Mouse (Mus musculus): ENCODE measurements at regions not wholly inside any gene's neighbourhood (a gene's known extent, or its start where the extent isn't known, plus 50 kb on each side); places are given as distances from the start of the nearest gene placed in this dataset.

DNA sequence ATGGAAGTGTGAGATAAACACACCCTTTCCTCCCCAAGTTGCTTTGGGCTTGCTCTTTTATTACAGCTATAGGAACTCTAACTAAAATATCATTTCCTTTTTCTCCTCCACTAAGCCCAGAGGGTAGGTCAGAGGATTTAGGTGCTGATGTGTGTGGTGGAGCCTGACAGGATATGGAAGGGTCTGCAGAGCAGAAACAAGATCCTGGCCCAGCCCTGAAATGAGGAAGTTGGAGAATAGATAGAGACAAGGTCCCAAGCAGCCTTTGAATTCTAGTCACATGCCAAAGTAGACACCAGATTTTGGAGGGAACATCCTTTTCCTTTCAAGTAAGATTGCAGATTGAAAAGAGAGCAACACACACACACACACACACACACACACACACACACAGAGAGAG, 132.4 kb downstream of the Bmp2 start:
- ATAC-seq (ENCODE audit: extremely low read depth, insufficient number of reproducible peaks, low FRiP score, low TSS enrichment), result no peak
- no peak overlapping the region for H3K4me3 ChIP-seq
- no peak overlapping the region for H3K4me2 ChIP-seq
- H3K36me3 ChIP-seq, result no peaks in the 10 kb centered on the region
- H3K9ac ChIP-seq, result no peak overlapping the region
- no peaks in the 10 kb centered on the region for H3K27me3 ChIP-seq (replicated peaks)
- no peaks in the 10 kb centered on the region for H3K9me3 ChIP-seq
- H3K4me1 ChIP-seq, result no peaks in the 10 kb centered on the region
- no peak overlapping the region for H3K27ac ChIP-seq (replicated peaks)

DNA sequence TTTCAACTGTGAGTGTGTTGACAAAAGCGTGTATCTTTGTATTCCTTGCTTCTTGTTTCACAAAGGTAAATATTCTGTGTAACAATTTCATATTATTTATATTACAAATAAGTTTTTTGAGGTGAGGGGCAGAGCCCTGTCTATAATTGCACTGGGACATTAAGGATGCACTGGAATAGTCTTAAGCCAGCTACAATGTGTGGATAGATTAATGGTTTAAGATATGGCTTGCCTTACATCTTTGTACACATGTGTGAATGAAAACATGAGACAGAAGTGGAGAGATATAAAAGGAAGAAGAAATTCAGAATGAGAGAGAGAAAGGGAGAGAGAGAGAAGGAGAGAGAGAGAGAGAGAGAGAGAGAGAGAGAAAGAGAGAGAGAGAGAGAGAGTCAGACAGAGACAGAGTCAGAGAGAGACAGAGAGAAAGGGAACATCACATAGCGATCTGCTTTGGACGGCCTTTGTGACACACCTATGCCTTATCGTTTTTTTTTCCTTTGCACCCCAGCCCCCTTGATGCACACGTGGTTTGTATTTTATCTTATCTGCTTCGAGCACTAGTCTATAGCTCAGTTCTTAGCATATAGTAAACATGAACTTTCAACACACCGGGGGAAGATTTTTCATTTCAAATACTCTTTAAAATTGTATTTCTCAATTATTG, 136.3 kb downstream of the Bmp2 start:
- 62% methylated on average over 7 of the region's 7 CpGs for WGBS
- Histone ChIP-seq H3K4me2 (no peak overlapping the region), H3K27me3 (replicated peaks) (no peaks in the 10 kb centered on the region), H3K9ac (no peak overlapping the region), H3K4me3 (no peak overlapping the region), H3K36me3 (no peaks in the 10 kb centered on the region), H3K9me3 (no peaks in the 10 kb centered on the region), H3K27ac (replicated peaks) (no peak overlapping the region), H3K4me1 (no peaks in the 10 kb centered on the region)
- no peak for ATAC-seq (ENCODE audit: extremely low read depth, insufficient number of reproducible peaks, low FRiP score, low TSS enrichment)

DNA sequence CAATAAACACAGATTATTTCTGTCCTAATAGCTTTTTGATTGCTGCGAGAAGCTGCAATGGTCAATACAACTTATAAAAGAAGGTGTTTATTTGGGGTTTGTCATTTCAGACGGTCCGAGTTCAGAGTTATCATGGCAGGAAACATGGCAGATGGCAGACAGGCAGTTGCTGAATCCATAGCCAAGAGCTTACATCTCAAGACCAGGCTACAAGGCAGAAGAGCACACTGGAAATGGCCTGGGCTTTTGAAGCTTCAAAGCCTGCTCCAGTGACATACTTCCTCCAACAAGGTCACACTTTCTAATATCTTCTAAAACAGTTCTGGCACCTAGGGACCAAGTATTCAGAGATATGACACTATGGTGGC, 136.8 kb downstream of the Bmp2 start:
- Histone ChIP-seq H3K9me3 (no peaks in the 10 kb centered on the region), H3K27me3 (replicated peaks) (no peaks in the 10 kb centered on the region), H3K9ac (no peak overlapping the region), H3K27ac (replicated peaks) (no peak overlapping the region), H3K4me2 (no peak overlapping the region), H3K4me1 (no peaks in the 10 kb centered on the region), H3K36me3 (no peaks in the 10 kb centered on the region), H3K4me3 (no peak overlapping the region)
- WGBS, result 70% methylated on average over 3 of the region's 3 CpGs
- no peak for ATAC-seq (ENCODE audit: extremely low read depth, insufficient number of reproducible peaks, low FRiP score, low TSS enrichment)

DNA sequence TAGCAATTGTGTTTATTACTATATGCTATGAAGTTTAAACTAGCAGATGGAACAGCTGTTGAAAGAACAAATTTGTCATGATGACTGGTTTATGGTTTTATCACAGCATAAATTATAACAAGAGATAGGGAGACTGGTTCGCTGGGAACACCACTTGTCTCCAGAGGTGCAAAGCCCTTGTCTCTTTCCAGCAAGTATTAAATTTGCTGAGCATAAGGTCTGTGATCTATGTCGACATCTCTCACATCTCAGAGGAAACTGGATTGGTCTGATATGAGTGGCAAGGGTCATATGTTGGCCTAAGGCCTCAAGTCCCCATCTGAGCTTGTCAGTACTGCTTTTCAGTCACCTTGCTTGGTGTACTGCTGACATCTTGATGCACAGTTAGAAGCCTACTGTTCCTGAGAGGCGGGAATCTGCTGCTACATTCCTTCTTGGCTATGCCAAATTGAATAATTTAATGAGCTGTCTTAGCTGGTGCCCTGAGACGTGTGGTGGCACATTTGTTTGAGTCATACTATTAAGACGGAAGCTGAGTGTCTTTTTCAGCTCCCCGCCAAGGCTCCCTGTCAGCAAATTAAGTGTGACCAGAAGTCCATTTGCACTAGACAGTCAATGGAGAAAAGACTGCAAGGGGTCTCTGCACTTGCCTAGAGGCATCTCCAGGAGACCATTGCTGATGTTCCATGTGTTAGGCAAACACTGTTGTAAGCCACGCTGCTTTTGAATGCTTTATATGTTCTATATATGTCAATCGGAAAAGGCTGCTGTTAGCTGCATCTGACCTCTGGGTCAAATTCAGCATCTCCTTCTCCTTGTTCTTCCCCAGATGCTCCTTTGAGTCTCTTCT, 157.0 kb downstream of the Bmp2 start:
- Histone ChIP-seq H3K36me3 (no peaks in the 10 kb centered on the region), H3K4me2 (no peak overlapping the region), H3K27me3 (replicated peaks) (no peaks in the 10 kb centered on the region), H3K9ac (no peak overlapping the region), H3K4me1 (no peaks in the 10 kb centered on the region), H3K4me3 (no peak overlapping the region), H3K9me3 (no peaks in the 10 kb centered on the region), H3K27ac (replicated peaks) (no peak overlapping the region)
- WGBS, result 67% methylated on average over 8 of the region's 8 CpGs
- no peak for ATAC-seq (ENCODE audit: extremely low read depth, insufficient number of reproducible peaks, low FRiP score, low TSS enrichment)

- WGBS, result 44% methylated on average over 5 of the region's 5 CpGs
- H3K4me1 ChIP-seq, result peaks cover 17% of the 10 kb centered on the region
- no peaks in the 10 kb centered on the region for H3K9me3 ChIP-seq
- H3K36me3 ChIP-seq, result no peaks in the 10 kb centered on the region
- H3K4me3 ChIP-seq, result no peak overlapping the region
- no peak overlapping the region for H3K27ac ChIP-seq (replicated peaks)
- no peaks in the 10 kb centered on the region for H3K27me3 ChIP-seq (replicated peaks)
- no peak for ATAC-seq (ENCODE audit: extremely low read depth, insufficient number of reproducible peaks, low FRiP score, low TSS enrichment)
- 0 out of 2 replicates have a peak overlapping the region, but pooled peaks have one; percentile 6 for H3K4me2 ChIP-seq
- H3K9ac ChIP-seq, result no peak overlapping the region
These were observed 164.3 kb downstream of the Bmp2 start for GRCm38 (mm10) chr2:133716243-133716642.

- Histone ChIP-seq H3K4me1 (peaks cover 17% of the 10 kb centered on the region), H3K4me3 (no peak overlapping the region), H3K27ac (replicated peaks) (no peak overlapping the region), H3K27me3 (replicated peaks) (no peaks in the 10 kb centered on the region), H3K9me3 (no peaks in the 10 kb centered on the region), H3K4me2 (no peak overlapping the region), H3K9ac (no peak overlapping the region), H3K36me3 (no peaks in the 10 kb centered on the region)
- 55% methylated on average over 2 of the region's 2 CpGs for WGBS
- ATAC-seq (ENCODE audit: extremely low read depth, insufficient number of reproducible peaks, low FRiP score, low TSS enrichment), result no peak
These were observed 165.1 kb downstream of the Bmp2 start for GRCm38 (mm10) chr2:133717076-133717475.

DNA sequence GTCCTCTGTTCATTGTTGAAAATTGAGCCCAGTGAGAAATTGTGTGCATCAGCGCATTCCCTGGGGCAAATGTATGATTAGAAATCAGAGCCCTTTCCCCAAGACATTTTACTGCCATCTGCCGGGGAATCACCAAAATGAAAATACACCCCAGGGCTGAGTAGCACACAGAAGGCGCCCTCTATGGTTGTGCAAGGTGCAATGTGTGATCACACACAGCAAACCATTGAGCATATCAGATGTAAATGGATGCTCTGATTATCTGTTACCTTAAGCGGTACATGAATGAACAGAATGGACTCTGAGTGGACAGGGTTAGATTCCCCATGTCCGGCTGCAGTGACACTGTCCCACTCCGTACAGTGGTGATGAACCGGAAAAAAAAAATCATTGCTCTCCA, 172.4 kb downstream of the Bmp2 start:
- H3K4me3 ChIP-seq, result no peak overlapping the region
- no peak for ATAC-seq (ENCODE audit: extremely low read depth, insufficient number of reproducible peaks, low FRiP score, low TSS enrichment)
- no peaks in the 10 kb centered on the region for H3K4me1 ChIP-seq
- no peaks in the 10 kb centered on the region for H3K9me3 ChIP-seq
- 78% methylated on average over 7 of the region's 7 CpGs for WGBS
- H3K9ac ChIP-seq, result no peak overlapping the region
- no peak overlapping the region for H3K4me2 ChIP-seq
- no peaks in the 10 kb centered on the region for H3K36me3 ChIP-seq
- H3K27ac ChIP-seq (replicated peaks), result no peak overlapping the region
- no peaks in the 10 kb centered on the region for H3K27me3 ChIP-seq (replicated peaks)

GRCm38 (mm10) chr2:133724757-133725156, 172.8 kb downstream of the Bmp2 start:
- H3K36me3 ChIP-seq, result no peaks in the 10 kb centered on the region
- no peak for ATAC-seq (ENCODE audit: extremely low read depth, insufficient number of reproducible peaks, low FRiP score, low TSS enrichment)
- H3K4me1 ChIP-seq, result no peaks in the 10 kb centered on the region
- H3K27me3 ChIP-seq (replicated peaks), result no peaks in the 10 kb centered on the region
- WGBS, result 54% methylated on average over 6 of the region's 6 CpGs
- no peaks in the 10 kb centered on the region for H3K9me3 ChIP-seq
- no peak overlapping the region for H3K27ac ChIP-seq (replicated peaks)
- H3K4me2 ChIP-seq, result no peak overlapping the region
- no peak overlapping the region for H3K9ac ChIP-seq
- no peak overlapping the region for H3K4me3 ChIP-seq

GRCm38 (mm10) chr2:133734469-133735225, 182.7 kb downstream of the Bmp2 start:
- 67% methylated on average over 9 of the region's 9 CpGs for WGBS
- no peaks in the 10 kb centered on the region for H3K9me3 ChIP-seq
- H3K27ac ChIP-seq (replicated peaks), result no peak overlapping the region
- H3K36me3 ChIP-seq, result no peaks in the 10 kb centered on the region
- no peak for ATAC-seq (ENCODE audit: extremely low read depth, insufficient number of reproducible peaks, low FRiP score, low TSS enrichment)
- H3K9ac ChIP-seq, result no peak overlapping the region
- H3K4me1 ChIP-seq, result no peaks in the 10 kb centered on the region
- H3K4me3 ChIP-seq, result no peak overlapping the region
- no peaks in the 10 kb centered on the region for H3K27me3 ChIP-seq (replicated peaks)
- H3K4me2 ChIP-seq, result no peak overlapping the region

DNA sequence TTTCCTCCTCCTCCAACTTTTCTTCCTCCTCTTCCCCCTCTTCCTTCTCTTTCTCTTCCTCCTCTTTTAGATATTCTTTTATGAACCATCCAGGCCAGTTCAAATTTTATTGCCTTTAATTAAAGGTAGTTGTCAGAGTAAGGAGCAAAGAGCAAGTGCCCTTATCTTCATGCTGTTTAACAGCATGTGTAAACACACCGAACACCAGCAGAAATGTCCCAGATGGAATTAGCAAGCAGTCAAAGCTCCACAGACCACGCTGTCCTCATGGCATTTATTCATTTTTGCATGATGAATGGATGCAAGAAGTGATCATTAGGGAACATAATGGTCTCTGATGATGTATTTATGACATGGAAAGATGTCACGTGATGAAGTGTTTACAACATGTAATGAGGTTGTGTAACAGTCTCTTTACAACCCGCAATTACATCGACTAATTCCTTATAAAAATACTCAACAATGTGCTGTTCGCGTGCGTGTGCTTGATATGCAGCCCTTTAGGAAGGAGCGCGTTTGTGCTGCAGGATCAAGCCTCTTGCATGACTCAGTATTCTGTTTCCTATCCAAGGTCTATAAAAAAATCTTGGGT, 187.0 kb downstream of the Bmp2 start:
- no peak overlapping the region for H3K9ac ChIP-seq
- no peaks in the 10 kb centered on the region for H3K4me1 ChIP-seq
- H3K27ac ChIP-seq (replicated peaks), result no peak overlapping the region
- 71% methylated on average over 10 of the region's 10 CpGs for WGBS
- H3K27me3 ChIP-seq (replicated peaks), result no peaks in the 10 kb centered on the region
- H3K4me3 ChIP-seq, result no peak overlapping the region
- no peak for ATAC-seq (ENCODE audit: extremely low read depth, insufficient number of reproducible peaks, low FRiP score, low TSS enrichment)
- no peaks in the 10 kb centered on the region for H3K36me3 ChIP-seq
- H3K9me3 ChIP-seq, result no peaks in the 10 kb centered on the region
- H3K4me2 ChIP-seq, result no peak overlapping the region

- Histone ChIP-seq H3K9ac (no peak overlapping the region), H3K36me3 (no peaks in the 10 kb centered on the region), H3K9me3 (no peaks in the 10 kb centered on the region), H3K4me3 (no peak overlapping the region), H3K27me3 (replicated peaks) (no peaks in the 10 kb centered on the region), H3K4me1 (no peaks in the 10 kb centered on the region), H3K4me2 (no peak overlapping the region), H3K27ac (replicated peaks) (no peak overlapping the region)
- WGBS, result 52% methylated on average over 4 of the region's 4 CpGs
- ATAC-seq (ENCODE audit: extremely low read depth, insufficient number of reproducible peaks, low FRiP score, low TSS enrichment), result no peak
These were observed 196.5 kb downstream of the Bmp2 start for GRCm38 (mm10) chr2:133748493-133748892.

Measured in heart, embryonic 13.5 days (tissue).